8 mouse cellular contexts compared by ENCODE assay signal in genomic region chr10:97409181-97409581, GRCm38 (mm10).
A peak's percentile ranks its signal among the peaks of the same experiment; 100 is the strongest.
DNase-seq lines count a peak whose midpoint lies in the region; ATAC-seq and TF ChIP-seq lines count a peak whose summit lies in the region.
"Had no signal": no experiment of that assay in that cellular context is flagged by ENCODE, and none has a peak within 500 bp of the region (broad histone marks: within the 10 kb centered on the region; RNA-seq: fewer than 3 reads in every experiment).

No protein-coding gene starts in this region.

- H3K4me1 ChIP-seq in lung, embryonic 14.5 days (ENCODE audit: insufficient read depth): no peaks in the 10 kb centered on the region
- H3K4me1 ChIP-seq in lung, adult 2 months (ENCODE audit: control insufficient read depth, insufficient read depth, low read length): no peaks in the 10 kb centered on the region
- H3K4me1 ChIP-seq in embryonic facial prominence, embryonic 10.5 days: peaks cover 13% of the 10 kb centered on the region
- no peaks in the 10 kb centered on the region for H3K4me1 ChIP-seq in kidney, postnatal 0 days (replicated peaks; ENCODE audit: insufficient read depth, low read length)
- no peaks in the 10 kb centered on the region for H3K4me1 ChIP-seq in stomach, postnatal 0 days (replicated peaks; ENCODE audit: control insufficient read depth, insufficient read depth)
- H3K4me1 ChIP-seq: lung, embryonic 15.5 days had no signal

- DNase-seq in lung, embryonic 14.5 days: peak; percentile 64
- DNase-seq in lung, adult 2 months: no peak
- peak; percentile 64 for DNase-seq in embryonic facial prominence, embryonic 10.5 days (ENCODE audit: low spot score)
- peak; percentile 75 for DNase-seq in kidney, postnatal 0 days (ENCODE audit: low spot score)
- DNase-seq in stomach, postnatal 0 days (ENCODE audit: low spot score): no peak
- DNase-seq in urinary bladder, postnatal 25 days (ENCODE audit: low spot score): no peak

- H3K27me3 ChIP-seq in lung, embryonic 14.5 days (ENCODE audit: insufficient read depth, low read length): no peaks in the 10 kb centered on the region
- H3K27me3 ChIP-seq in embryonic facial prominence, embryonic 10.5 days (replicated peaks; ENCODE audit: low read depth, poor library complexity, severe bottlenecking): no peaks in the 10 kb centered on the region
- no peaks in the 10 kb centered on the region for H3K27me3 ChIP-seq in kidney, postnatal 0 days (ENCODE audit: insufficient read depth, low read length)
- H3K27me3 ChIP-seq in stomach, postnatal 0 days (ENCODE audit: control insufficient read depth, insufficient read depth, low read length): no peaks in the 10 kb centered on the region
- H3K27me3 ChIP-seq: lung, embryonic 15.5 days had no signal

- H3K9ac ChIP-seq in lung, embryonic 14.5 days: no peak overlapping the region
- no peak overlapping the region for H3K9ac ChIP-seq in kidney, postnatal 0 days (ENCODE audit: low read depth, low read length)
- no peak overlapping the region for H3K9ac ChIP-seq in stomach, postnatal 0 days (ENCODE audit: low read length)
- H3K9ac ChIP-seq: lung, embryonic 15.5 days had no signal

- TF ChIP-seq EP300 in stomach, postnatal 0 days (optimal IDR thresholded peaks at IDR 0.05): no peak

- H3K9me3 ChIP-seq in lung, embryonic 14.5 days (ENCODE audit: low read depth, low read length): no peaks in the 10 kb centered on the region
- H3K9me3 ChIP-seq in embryonic facial prominence, embryonic 10.5 days: no peaks in the 10 kb centered on the region
- no peaks in the 10 kb centered on the region for H3K9me3 ChIP-seq in kidney, postnatal 0 days (replicated peaks; ENCODE audit: low read length)
- H3K9me3 ChIP-seq in stomach, postnatal 0 days (ENCODE audit: control insufficient read depth, low read length): no peaks in the 10 kb centered on the region
- H3K9me3 ChIP-seq: lung, embryonic 15.5 days had no signal

- no peak overlapping the region for H3K4me2 ChIP-seq in lung, embryonic 14.5 days
- H3K4me2 ChIP-seq in kidney, postnatal 0 days (ENCODE audit: low read length): no peak overlapping the region
- H3K4me2 ChIP-seq in stomach, postnatal 0 days (replicated peaks; ENCODE audit: low read depth): no peak overlapping the region
- H3K4me2 ChIP-seq: lung, embryonic 15.5 days had no signal

- H3K36me3 ChIP-seq in lung, embryonic 14.5 days (ENCODE audit: insufficient read depth): no peaks in the 10 kb centered on the region
- H3K36me3 ChIP-seq in embryonic facial prominence, embryonic 10.5 days (replicated peaks): no peaks in the 10 kb centered on the region
- H3K36me3 ChIP-seq in kidney, postnatal 0 days (ENCODE audit: insufficient read depth, low read length): no peaks in the 10 kb centered on the region
- H3K36me3 ChIP-seq in stomach, postnatal 0 days (ENCODE audit: control insufficient read depth, insufficient read depth, low read length): no peaks in the 10 kb centered on the region
- H3K36me3 ChIP-seq: lung, embryonic 15.5 days had no signal

- 5% methylated on average over 1 of the region's 1 CpGs for WGBS in lung, embryonic 14.5 days
- WGBS in lung, adult 2 months: 24% methylated on average over 1 of the region's 1 CpGs
- WGBS in embryonic facial prominence, embryonic 10.5 days: 14% methylated on average over 1 of the region's 1 CpGs
- WGBS in kidney, postnatal 0 days: 5% methylated on average over 1 of the region's 1 CpGs
- 3% methylated on average over 1 of the region's 1 CpGs for WGBS in stomach, postnatal 0 days

- TF ChIP-seq POLR2A in lung, adult 2 months (IDR thresholded peaks at IDR 0.05; ENCODE audit: borderline replicate concordance, extremely low read depth, low read depth, low read length): no peak

- no peak for TF ChIP-seq CTCF in lung, embryonic 14.5 days (IDR thresholded peaks at IDR 0.05; ENCODE audit: low read depth)
- TF ChIP-seq CTCF in lung, adult 2 months (IDR thresholded peaks at IDR 0.05; ENCODE audit: insufficient read depth, low read length): no peak
- TF ChIP-seq CTCF in kidney, postnatal 0 days (IDR thresholded peaks at IDR 0.05; ENCODE audit: low read depth): no peak
- no peak for TF ChIP-seq CTCF in stomach, postnatal 0 days (IDR thresholded peaks at IDR 0.05; ENCODE audit: low read depth)

- peak; percentile 62; the same call in 1 of the 2 replicates for ATAC-seq in lung, embryonic 14.5 days (ENCODE audit: insufficient read depth)
- no peak; the same call in 1 of the 2 replicates for ATAC-seq in kidney, postnatal 0 days (replicated peaks; ENCODE audit: low FRiP score, low read depth)
- no peak; the same call in 1 of the 2 replicates for ATAC-seq in stomach, postnatal 0 days (ENCODE audit: low FRiP score, low TSS enrichment)
- ATAC-seq in activated CD4-positive, CD25-positive, alpha-beta regulatory T cell, adult 4 months: no peak

- no peak overlapping the region; the same call in 1 of the 2 replicates for H3K27ac ChIP-seq in lung, embryonic 14.5 days (ENCODE audit: low read depth)
- no peak overlapping the region for H3K27ac ChIP-seq in embryonic facial prominence, embryonic 10.5 days (replicated peaks)
- peak overlapping the region; percentile 54; the same call in 1 of the 2 replicates for H3K27ac ChIP-seq in kidney, postnatal 0 days
- peak overlapping the region; percentile 24; the same call in 1 of the 2 replicates for H3K27ac ChIP-seq in stomach, postnatal 0 days (replicated peaks)
- H3K27ac ChIP-seq: lung, embryonic 15.5 days had no signal

- H3K4me3 ChIP-seq in lung, embryonic 14.5 days (ENCODE audit: low read depth, low read length): no peak overlapping the region
- H3K4me3 ChIP-seq in lung, adult 2 months (replicated peaks; ENCODE audit: extremely low read depth, low read depth, low read length): no peak overlapping the region
- H3K4me3 ChIP-seq in embryonic facial prominence, embryonic 10.5 days: no peak overlapping the region
- no peak overlapping the region for H3K4me3 ChIP-seq in kidney, postnatal 0 days (replicated peaks; ENCODE audit: low read depth, low read length)
- no peak overlapping the region for H3K4me3 ChIP-seq in stomach, postnatal 0 days (ENCODE audit: low read depth, low read length)
- H3K4me3 ChIP-seq: lung, embryonic 15.5 days had no signal

Comparison
In these comparisons a context has a peak if more than half of its experiments do, and no peak if none do; other contexts are left out.
1. DNase-seq: peak in lung, embryonic 14.5 days (single experiment), embryonic facial prominence, embryonic 10.5 days (single experiment) and kidney, postnatal 0 days (single experiment); none in lung, adult 2 months (single experiment), stomach, postnatal 0 days (single experiment) and urinary bladder, postnatal 25 days (single experiment).
2. H3K27ac ChIP-seq: peak in kidney, postnatal 0 days (single experiment) and stomach, postnatal 0 days (single experiment); none in lung, embryonic 14.5 days (single experiment) and embryonic facial prominence, embryonic 10.5 days (single experiment).